Mouse (Mus musculus): ENCODE measurements around the gene Flt3l. TPM values are rescaled to one million over a fixed set of nuclear protein-coding genes. Genes with fewer than 3 reads are reported as not detected.
A peak's percentile ranks its signal among the peaks of the same experiment; 100 is the strongest.

Gene Flt3l
- polyA plus RNA-seq, 1 experiment, result 17.1 TPM

GRCm38 (mm10) chr7:45083300-45083890 lies 52.8 kb downstream of the Flt3l start:
- no peak overlapping the region for H3K4me3 ChIP-seq (ENCODE audit: insufficient read depth, low read length)
- H3K27ac ChIP-seq (ENCODE audit: insufficient read depth, low read length), result no peak overlapping the region
- 0 out of 2 replicates have a peak, but pooled peaks cover 4% of the 10 kb centered on the region for H3K4me1 ChIP-seq (ENCODE audit: control insufficient read depth, insufficient read depth, low read length)
- TF ChIP-seq POLR2A (IDR thresholded peaks at IDR 0.05; ENCODE audit: low read depth, low read length) (no peak), CTCF (IDR thresholded peaks at IDR 0.05; ENCODE audit: borderline replicate concordance, insufficient read depth, low read length) (no peak)

- H3K4me1 ChIP-seq (ENCODE audit: control insufficient read depth, insufficient read depth, low read length), result 0 out of 2 replicates have a peak, but pooled peaks cover 4% of the 10 kb centered on the region
- no peak overlapping the region for H3K4me3 ChIP-seq (ENCODE audit: insufficient read depth, low read length)
- 0 out of 2 replicates have a peak overlapping the region, but pooled peaks have one; percentile 22 for H3K27ac ChIP-seq (ENCODE audit: insufficient read depth, low read length)
- peak; percentile 35; the same call in 1 of the 2 replicates for TF ChIP-seq CTCF (IDR thresholded peaks at IDR 0.05; ENCODE audit: borderline replicate concordance, insufficient read depth, low read length)
- TF ChIP-seq POLR2A (IDR thresholded peaks at IDR 0.05; ENCODE audit: low read depth, low read length), result no peak
Observed at GRCm38 (mm10) chr7:45082401-45083299, 53.6 kb downstream of the Flt3l start.

GRCm38 (mm10) chr7:45081016-45081415 lies 55.2 kb downstream of the Flt3l start:
- H3K4me3 ChIP-seq (ENCODE audit: insufficient read depth, low read length), result no peak overlapping the region
- TF ChIP-seq CTCF (IDR thresholded peaks at IDR 0.05; ENCODE audit: borderline replicate concordance, insufficient read depth, low read length) (no peak), POLR2A (IDR thresholded peaks at IDR 0.05; ENCODE audit: low read depth, low read length) (no peak; the same call in 1 of the 2 replicates)
- H3K27ac ChIP-seq (ENCODE audit: insufficient read depth, low read length), result no peak overlapping the region
- 0 out of 2 replicates have a peak, but pooled peaks cover 4% of the 10 kb centered on the region for H3K4me1 ChIP-seq (ENCODE audit: control insufficient read depth, insufficient read depth, low read length)

GRCm38 (mm10) chr7:45079856-45080255 lies 56.4 kb downstream of the Flt3l start:
- Histone ChIP-seq H3K4me1 (ENCODE audit: control insufficient read depth, insufficient read depth, low read length) (peaks cover 13% of the 10 kb centered on the region; the same call in 1 of the 2 replicates), H3K27ac (ENCODE audit: insufficient read depth, low read length) (no peak overlapping the region), H3K4me3 (ENCODE audit: insufficient read depth, low read length) (no peak overlapping the region)
- TF ChIP-seq POLR2A (IDR thresholded peaks at IDR 0.05; ENCODE audit: low read depth, low read length) (no peak), CTCF (IDR thresholded peaks at IDR 0.05; ENCODE audit: borderline replicate concordance, insufficient read depth, low read length) (peak; percentile 83)

Other genes starting within 250 kb of the Flt3l start
- 33.4 and 42.8 TPM in 2 replicates for gene Med25, start 243.7 kb downstream of the Flt3l start, polyA plus RNA-seq (2011; ENCODE audit: insufficient read length, low read depth, missing spikeins)
- 11.1 and 11.5 TPM in 2 replicates for gene Fuz, start 240.4 kb downstream of the Flt3l start, polyA plus RNA-seq (2011; ENCODE audit: insufficient read length, low read depth, missing spikeins)
- 129 and 132 TPM in 2 replicates for gene Ap2a1, start 206.9 kb downstream of the Flt3l start, polyA plus RNA-seq (2011; ENCODE audit: insufficient read length, low read depth, missing spikeins)
- not detected in 2 replicates for gene Tsks, start 193.2 kb downstream of the Flt3l start, polyA plus RNA-seq (2011; ENCODE audit: insufficient read length, low read depth, missing spikeins)
- 68.9 and 82.5 TPM in 2 replicates for gene Cpt1c, start 161.6 kb downstream of the Flt3l start, polyA plus RNA-seq (2011; ENCODE audit: insufficient read length, low read depth, missing spikeins)
- 403 and 439 TPM in 2 replicates for gene Prmt1, start 149.9 kb downstream of the Flt3l start, polyA plus RNA-seq (2011; ENCODE audit: insufficient read length, low read depth, missing spikeins)
- gene Irf3, start 138.8 kb downstream of the Flt3l start, polyA plus RNA-seq (2011; ENCODE audit: insufficient read length, low read depth, missing spikeins), result 62.2 and 75.1 TPM in 2 replicates
- gene Bcl2l12, start 137.7 kb downstream of the Flt3l start, polyA plus RNA-seq (2011; ENCODE audit: insufficient read length, low read depth, missing spikeins), result 31.8 and 37.1 TPM in 2 replicates
- 75.4 and 79.8 TPM in 2 replicates for gene Scaf1, start 120.1 kb downstream of the Flt3l start, polyA plus RNA-seq (2011; ENCODE audit: insufficient read length, low read depth, missing spikeins)
- gene Rras, start 118.5 kb downstream of the Flt3l start, polyA plus RNA-seq (2011; ENCODE audit: insufficient read length, low read depth, missing spikeins), result 83.0 and 116 TPM in 2 replicates
- 15.4 and 16.9 TPM in 2 replicates for gene Prr12, start 83.6 kb downstream of the Flt3l start, polyA plus RNA-seq (2011; ENCODE audit: insufficient read length, low read depth, missing spikeins)
- 33.0 and 38.0 TPM in 2 replicates for gene Nosip, start 74.0 kb downstream of the Flt3l start, polyA plus RNA-seq (2011; ENCODE audit: insufficient read length, low read depth, missing spikeins)
- gene Prrg2, start 73.8 kb downstream of the Flt3l start, polyA plus RNA-seq (2011; ENCODE audit: insufficient read length, low read depth, missing spikeins), result 15.1 and 17.5 TPM in 2 replicates
- 439 and 601 TPM in 2 replicates for gene Rcn3, start 44.2 kb downstream of the Flt3l start, polyA plus RNA-seq (2011; ENCODE audit: insufficient read length, low read depth, missing spikeins)
- 41.5 and 64.3 TPM in 2 replicates for gene Fcgrt, start 32.6 kb downstream of the Flt3l start, polyA plus RNA-seq (2011; ENCODE audit: insufficient read length, low read depth, missing spikeins)
- gene Rps11, start 12.0 kb downstream of the Flt3l start, polyA plus RNA-seq (2011; ENCODE audit: insufficient read length, low read depth, missing spikeins), result 1,929 and 1,977 TPM in 2 replicates
- 3,288 and 3,370 TPM in 2 replicates for gene Rpl13a, start 7.7 kb downstream of the Flt3l start, polyA plus RNA-seq (2011; ENCODE audit: insufficient read length, low read depth, missing spikeins)
- 1.8 TPM in 2 replicates for gene Gm45713, start 201 bp downstream of the Flt3l start, polyA plus RNA-seq (2011; ENCODE audit: insufficient read length, low read depth, missing spikeins)
- 45.6 and 56.2 TPM in 2 replicates for gene Pih1d1, start 17.9 kb upstream of the Flt3l start, polyA plus RNA-seq (2011; ENCODE audit: insufficient read length, low read depth, missing spikeins)
- 24.9 and 25.0 TPM in 2 replicates for gene Aldh16a1, start 18.2 kb upstream of the Flt3l start, polyA plus RNA-seq (2011; ENCODE audit: insufficient read length, low read depth, missing spikeins)
- gene Slc17a7, start 27.5 kb upstream of the Flt3l start, polyA plus RNA-seq (2011; ENCODE audit: insufficient read length, low read depth, missing spikeins), result 0.28 and 0.58 TPM in 2 replicates
- not detected in 2 replicates for gene Gfy, start 43.1 kb upstream of the Flt3l start, polyA plus RNA-seq (2011; ENCODE audit: insufficient read length, low read depth, missing spikeins)
- gene Pth2, start 44.6 kb upstream of the Flt3l start, polyA plus RNA-seq (2011; ENCODE audit: insufficient read length, low read depth, missing spikeins), result not detected in 2 replicates
- gene Ccdc155, start 68.5 kb upstream of the Flt3l start, polyA plus RNA-seq (2011; ENCODE audit: insufficient read length, low read depth, missing spikeins), result not detected in 2 replicates
- gene Dkkl1, start 75.7 kb upstream of the Flt3l start, polyA plus RNA-seq (2011; ENCODE audit: insufficient read length, low read depth, missing spikeins), result not detected in 2 replicates
- 79.9 and 94.3 TPM in 2 replicates for gene Tead2, start 79.3 kb upstream of the Flt3l start, polyA plus RNA-seq (2011; ENCODE audit: insufficient read length, low read depth, missing spikeins)
- 0.86 TPM in 1 of 2 replicates, not detected in the other for gene Cd37, start 102.7 kb upstream of the Flt3l start, polyA plus RNA-seq (2011; ENCODE audit: insufficient read length, low read depth, missing spikeins)
- not detected in 2 replicates for gene Slc6a16, start 104.7 kb upstream of the Flt3l start, polyA plus RNA-seq (2011; ENCODE audit: insufficient read length, low read depth, missing spikeins)
- gene Slc6a21, start 141.1 kb upstream of the Flt3l start, polyA plus RNA-seq (2011; ENCODE audit: insufficient read length, low read depth, missing spikeins), result not detected in 2 replicates
- 9.8 and 12.8 TPM in 2 replicates for gene Trpm4, start 197.3 kb upstream of the Flt3l start, polyA plus RNA-seq (2011; ENCODE audit: insufficient read length, low read depth, missing spikeins)
- not detected in 2 replicates for gene Hrc, start 198.9 kb upstream of the Flt3l start, polyA plus RNA-seq (2011; ENCODE audit: insufficient read length, low read depth, missing spikeins)
- gene Ppfia3, start 230.6 kb upstream of the Flt3l start, polyA plus RNA-seq (2011; ENCODE audit: insufficient read length, low read depth, missing spikeins), result 2.5 and 2.7 TPM in 2 replicates
- gene Lin7b, start 234.2 kb upstream of the Flt3l start, polyA plus RNA-seq (2011; ENCODE audit: insufficient read length, low read depth, missing spikeins), result 2.3 TPM in 1 of 2 replicates, not detected in the other